Mouse (Mus musculus): ENCODE data around the gene Ggta1. TPM values are rescaled to one million over a fixed set of nuclear protein-coding genes. Genes with fewer than 3 reads are reported as not detected.
"Not testable (repeated sequence)": the region's sequence is repeated elsewhere in the genome, so short reads cannot be mapped to it uniquely, and the experiment has no call there.

Gene Ggta1
- polyA plus RNA-seq, 1 experiment from 2014 or later, result 6.3 TPM

- Histone ChIP-seq H3K9me3 (ENCODE audit: control insufficient read depth, low read length) (no peaks in the 10 kb centered on the region), H3K4me2 (no peak overlapping the region), H3K4me1 (ENCODE audit: control insufficient read depth, insufficient read depth, low read length) (peaks cover 5% of the 10 kb centered on the region), H3K4me3 (ENCODE audit: low read depth, low read length) (no peak overlapping the region), H3K27me3 (ENCODE audit: control insufficient read depth, insufficient read depth, low read length) (peaks cover 10% of the 10 kb centered on the region), H3K9ac (ENCODE audit: low read length) (no peak overlapping the region), H3K27ac (ENCODE audit: low read depth, low read length) (no peak overlapping the region), H3K36me3 (ENCODE audit: control insufficient read depth, insufficient read depth, low read length) (no peaks in the 10 kb centered on the region)
- ATAC-seq (ENCODE audit: low FRiP score) (no peak), DNase-seq (ENCODE audit: low spot score, missing footprints) (peak; percentile 72)
Observed at GRCm38 (mm10) chr2:35459316-35459715, 3.7 kb downstream of the Ggta1 start.

- Histone ChIP-seq H3K4me3 (ENCODE audit: low read depth, low read length) (no peak overlapping the region), H3K27ac (ENCODE audit: low read depth, low read length) (no peak overlapping the region), H3K9ac (ENCODE audit: low read length) (no peak overlapping the region), H3K4me1 (ENCODE audit: control insufficient read depth, insufficient read depth, low read length) (peaks cover 5% of the 10 kb centered on the region), H3K9me3 (ENCODE audit: control insufficient read depth, low read length) (no peaks in the 10 kb centered on the region), H3K27me3 (ENCODE audit: control insufficient read depth, insufficient read depth, low read length) (peaks cover 10% of the 10 kb centered on the region), H3K36me3 (ENCODE audit: control insufficient read depth, insufficient read depth, low read length) (no peaks in the 10 kb centered on the region), H3K4me2 (no peak overlapping the region)
- WGBS, result 87% methylated on average over 4 of the region's 4 CpGs
- no peak for ATAC-seq (ENCODE audit: low FRiP score)
- DNase-seq (ENCODE audit: low spot score, missing footprints), result peak; percentile 71
Observed at GRCm38 (mm10) chr2:35458421-35458820, 4.6 kb downstream of the Ggta1 start.

GRCm38 (mm10) chr2:35453736-35454135 is 9.3 kb downstream of the Ggta1 start:
- Histone ChIP-seq H3K27me3 (ENCODE audit: control insufficient read depth, insufficient read depth, low read length) (no peaks in the 10 kb centered on the region), H3K9me3 (ENCODE audit: control insufficient read depth, low read length) (no peaks in the 10 kb centered on the region), H3K27ac (ENCODE audit: low read depth, low read length) (no peak overlapping the region), H3K4me1 (ENCODE audit: control insufficient read depth, insufficient read depth, low read length) (no peaks in the 10 kb centered on the region), H3K4me2 (no peak overlapping the region), H3K9ac (ENCODE audit: low read length) (no peak overlapping the region), H3K36me3 (ENCODE audit: control insufficient read depth, insufficient read depth, low read length) (no peaks in the 10 kb centered on the region), H3K4me3 (ENCODE audit: low read depth, low read length) (no peak overlapping the region)
- 89% methylated on average over 3 of the region's 3 CpGs for WGBS
- DNase-seq (ENCODE audit: low spot score, missing footprints) (no peak), ATAC-seq (ENCODE audit: low FRiP score) (no peak)

GRCm38 (mm10) chr2:35452695-35453094 is 10.3 kb downstream of the Ggta1 start:
- not testable (repeated sequence) for H3K4me2 ChIP-seq; ATAC-seq (ENCODE audit: low FRiP score); H3K27ac ChIP-seq (ENCODE audit: low read depth, low read length); H3K9me3 ChIP-seq (ENCODE audit: control insufficient read depth, low read length); H3K4me3 ChIP-seq (ENCODE audit: low read depth, low read length); H3K9ac ChIP-seq (ENCODE audit: low read length); H3K4me1 ChIP-seq (ENCODE audit: control insufficient read depth, insufficient read depth, low read length); H3K27me3 ChIP-seq (ENCODE audit: control insufficient read depth, insufficient read depth, low read length); H3K36me3 ChIP-seq (ENCODE audit: control insufficient read depth, insufficient read depth, low read length)
- WGBS, result 90% methylated on average over 6 of the region's 6 CpGs
- DNase-seq (ENCODE audit: low spot score, missing footprints), result peak; percentile 65

- Histone ChIP-seq H3K27ac (ENCODE audit: low read depth, low read length) (no peak overlapping the region), H3K9me3 (ENCODE audit: control insufficient read depth, low read length) (no peaks in the 10 kb centered on the region), H3K4me2 (no peak overlapping the region), H3K4me3 (ENCODE audit: low read depth, low read length) (no peak overlapping the region), H3K9ac (ENCODE audit: low read length) (no peak overlapping the region), H3K27me3 (ENCODE audit: control insufficient read depth, insufficient read depth, low read length) (no peaks in the 10 kb centered on the region), H3K36me3 (ENCODE audit: control insufficient read depth, insufficient read depth, low read length) (no peaks in the 10 kb centered on the region), H3K4me1 (ENCODE audit: control insufficient read depth, insufficient read depth, low read length) (no peaks in the 10 kb centered on the region)
- ATAC-seq (ENCODE audit: low FRiP score), result no peak
- DNase-seq (ENCODE audit: low spot score, missing footprints), result peak; percentile 68
- 86% methylated on average over 5 of the region's 5 CpGs for WGBS
Observed at GRCm38 (mm10) chr2:35451484-35452050, 11.5 kb downstream of the Ggta1 start.

GRCm38 (mm10) chr2:35450856-35451255 is 12.2 kb downstream of the Ggta1 start:
- Histone ChIP-seq H3K27ac (ENCODE audit: low read depth, low read length) (no peak overlapping the region), H3K36me3 (ENCODE audit: control insufficient read depth, insufficient read depth, low read length) (no peaks in the 10 kb centered on the region), H3K4me1 (ENCODE audit: control insufficient read depth, insufficient read depth, low read length) (no peaks in the 10 kb centered on the region), H3K27me3 (ENCODE audit: control insufficient read depth, insufficient read depth, low read length) (no peaks in the 10 kb centered on the region), H3K4me2 (no peak overlapping the region), H3K9ac (ENCODE audit: low read length) (no peak overlapping the region), H3K4me3 (ENCODE audit: low read depth, low read length) (no peak overlapping the region), H3K9me3 (ENCODE audit: control insufficient read depth, low read length) (no peaks in the 10 kb centered on the region)
- WGBS, result 75% methylated on average over 4 of the region's 4 CpGs
- ATAC-seq (ENCODE audit: low FRiP score) (no peak), DNase-seq (ENCODE audit: low spot score, missing footprints) (peak; percentile 79)

- no peaks in the 10 kb centered on the region for H3K27me3 ChIP-seq (ENCODE audit: control insufficient read depth, insufficient read depth, low read length)
- H3K9me3 ChIP-seq (ENCODE audit: control insufficient read depth, low read length), result no peaks in the 10 kb centered on the region
- H3K4me2 ChIP-seq, result no peak overlapping the region
- H3K4me3 ChIP-seq (ENCODE audit: low read depth, low read length), result no peak overlapping the region
- no peak overlapping the region for H3K27ac ChIP-seq (ENCODE audit: low read depth, low read length)
- peak; percentile 75 for DNase-seq (ENCODE audit: low spot score, missing footprints)
- H3K36me3 ChIP-seq (ENCODE audit: control insufficient read depth, insufficient read depth, low read length), result no peaks in the 10 kb centered on the region
- 84% methylated on average over 12 of the region's 12 CpGs for WGBS
- no peak for ATAC-seq (ENCODE audit: low FRiP score)
- H3K9ac ChIP-seq (ENCODE audit: low read length), result no peak overlapping the region
- no peaks in the 10 kb centered on the region for H3K4me1 ChIP-seq (ENCODE audit: control insufficient read depth, insufficient read depth, low read length)
Observed at GRCm38 (mm10) chr2:35449687-35450622, 13.1 kb downstream of the Ggta1 start.

- no peak overlapping the region for H3K4me3 ChIP-seq (ENCODE audit: low read depth, low read length)
- ATAC-seq (ENCODE audit: low FRiP score) (no peak), DNase-seq (ENCODE audit: low spot score, missing footprints) (peak; percentile 57)
- no peak overlapping the region for H3K9ac ChIP-seq (ENCODE audit: low read length)
- no peaks in the 10 kb centered on the region for H3K9me3 ChIP-seq (ENCODE audit: control insufficient read depth, low read length)
- H3K27ac ChIP-seq (ENCODE audit: low read depth, low read length), result no peak overlapping the region
- H3K4me2 ChIP-seq, result no peak overlapping the region
- no peaks in the 10 kb centered on the region for H3K36me3 ChIP-seq (ENCODE audit: control insufficient read depth, insufficient read depth, low read length)
- no peaks in the 10 kb centered on the region for H3K27me3 ChIP-seq (ENCODE audit: control insufficient read depth, insufficient read depth, low read length)
- 85% methylated on average over 9 of the region's 9 CpGs for WGBS
- H3K4me1 ChIP-seq (ENCODE audit: control insufficient read depth, insufficient read depth, low read length), result no peaks in the 10 kb centered on the region
Observed at GRCm38 (mm10) chr2:35448914-35449670, 13.9 kb downstream of the Ggta1 start.
